Mouse (Mus musculus): ENCODE measurements at regions not wholly inside any gene's neighbourhood (a gene's known extent, or its start where the extent isn't known, plus 50 kb on each side); places are given as distances from the start of the nearest gene placed in this dataset.

DNA sequence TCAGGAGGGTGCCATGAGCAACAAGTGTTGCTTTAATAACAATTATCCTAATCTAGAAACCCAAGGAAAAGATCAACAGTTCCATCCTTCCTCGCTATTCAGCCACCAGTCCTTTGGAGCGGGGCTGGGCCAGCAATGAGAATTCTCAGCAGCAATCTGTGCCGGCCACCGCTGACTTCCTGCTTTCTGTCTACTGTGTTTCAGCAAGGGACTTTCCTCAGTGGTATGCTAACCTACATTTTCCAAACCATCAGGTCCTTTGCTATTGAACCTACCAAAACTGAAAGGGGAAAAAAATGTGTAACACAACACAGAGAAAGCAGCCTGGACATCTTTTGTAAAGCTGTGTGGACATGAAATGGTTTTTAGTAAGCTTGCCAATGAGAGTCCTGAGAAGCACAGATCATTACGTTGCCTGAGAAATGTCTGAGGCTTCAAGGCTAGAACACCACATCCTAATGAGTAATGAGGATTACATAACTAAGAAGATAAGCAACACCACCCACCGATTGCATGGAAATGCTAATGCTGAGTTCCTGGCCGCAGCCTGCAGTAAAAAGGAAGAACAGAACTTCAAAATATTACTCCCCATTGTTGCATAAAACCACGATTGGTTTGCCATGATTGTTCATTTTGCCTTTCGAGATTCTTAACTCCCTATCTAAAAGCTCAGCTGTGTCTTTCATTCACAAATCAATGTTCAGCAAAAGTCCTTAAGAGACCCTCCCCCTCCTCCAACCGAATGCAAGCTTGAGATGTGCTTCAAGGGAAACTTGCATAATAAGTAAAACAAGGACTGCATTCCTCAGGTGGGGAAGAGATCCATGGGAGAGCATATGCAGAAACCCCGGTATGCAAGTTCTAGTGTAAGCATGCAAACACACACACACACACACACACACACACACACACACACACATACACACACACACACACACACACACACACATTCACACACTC lies 130.9 kb upstream of the 4930412O13Rik start:
- no peak for ATAC-seq (ENCODE audit: extremely low read depth, insufficient number of reproducible peaks, low FRiP score, poor library complexity, severe bottlenecking)

DNA sequence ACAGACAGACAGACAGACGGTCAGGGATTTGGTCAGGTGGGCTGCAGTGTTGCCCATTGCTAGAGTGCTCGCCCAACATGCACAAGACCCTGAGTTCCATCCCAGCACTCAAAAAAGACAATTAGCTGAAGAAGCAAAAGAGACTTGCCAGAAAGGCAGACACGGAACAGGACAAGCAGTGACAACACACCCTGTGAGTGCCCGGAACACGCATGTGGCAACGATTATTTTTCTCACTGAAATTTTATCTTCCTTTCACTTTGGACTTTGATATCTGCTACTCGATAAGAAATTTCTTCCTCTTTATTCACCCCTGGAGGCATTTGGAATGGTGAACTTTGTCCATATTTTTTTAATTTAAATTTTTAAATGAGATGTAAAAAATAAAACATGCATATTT lies 127.4 kb upstream of the 4930412O13Rik start:
- ATAC-seq (ENCODE audit: extremely low read depth, insufficient number of reproducible peaks, low FRiP score, poor library complexity, severe bottlenecking): no peak

DNA sequence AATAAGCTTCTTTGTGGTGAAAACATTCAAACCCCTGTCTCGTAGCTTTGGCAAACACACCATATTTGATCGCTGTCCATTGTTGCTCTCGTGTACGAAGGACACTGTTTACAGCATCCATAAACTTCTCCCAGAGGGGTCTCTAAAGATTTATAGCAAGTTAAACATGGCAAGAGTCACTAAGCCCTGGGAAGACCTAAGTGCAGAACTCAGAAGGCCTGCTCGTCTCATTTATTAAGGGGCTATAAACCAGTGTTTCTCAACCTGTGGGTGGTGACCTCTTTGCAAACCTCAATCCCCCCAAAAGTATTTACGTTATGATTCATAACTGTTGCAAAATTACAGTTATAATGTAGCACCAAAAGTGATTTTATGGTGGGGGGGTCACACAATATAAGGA lies 126.9 kb upstream of the 4930412O13Rik start:
- ATAC-seq (ENCODE audit: extremely low read depth, insufficient number of reproducible peaks, low FRiP score, poor library complexity, severe bottlenecking): no peak

DNA sequence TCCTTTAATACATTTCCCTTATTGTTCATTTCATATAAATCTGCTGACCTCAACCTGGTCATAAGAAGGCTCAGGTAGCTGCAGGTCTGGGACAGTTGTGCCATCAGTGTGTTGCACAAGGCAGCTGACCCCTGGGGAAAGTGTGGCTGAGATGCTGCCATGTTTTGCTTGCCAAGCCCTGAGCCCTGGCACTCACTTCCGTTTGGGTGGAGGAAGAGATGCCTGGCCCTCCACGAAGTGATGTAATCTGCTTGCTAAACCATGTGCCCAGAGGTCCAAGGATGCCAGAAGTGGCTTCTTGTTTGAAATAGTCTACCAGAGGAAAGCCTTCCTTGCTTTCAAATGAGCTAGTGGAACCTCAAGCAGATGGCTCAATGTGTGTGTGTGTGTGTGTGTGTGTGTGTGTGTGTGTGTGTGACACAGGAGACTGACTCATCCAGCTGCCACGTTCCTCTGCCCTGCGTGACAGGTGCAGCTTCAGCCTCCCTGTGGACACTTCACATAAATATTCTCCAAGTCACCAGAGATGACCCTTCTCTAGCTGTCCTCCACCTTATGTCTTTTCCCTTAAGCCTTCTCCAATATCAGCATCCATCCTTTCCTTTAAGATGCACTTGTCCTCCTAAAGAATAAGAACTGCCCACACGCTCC lies 123.2 kb upstream of the 4930412O13Rik start:
- no peak for ATAC-seq (ENCODE audit: extremely low read depth, insufficient number of reproducible peaks, low FRiP score, poor library complexity, severe bottlenecking)

DNA sequence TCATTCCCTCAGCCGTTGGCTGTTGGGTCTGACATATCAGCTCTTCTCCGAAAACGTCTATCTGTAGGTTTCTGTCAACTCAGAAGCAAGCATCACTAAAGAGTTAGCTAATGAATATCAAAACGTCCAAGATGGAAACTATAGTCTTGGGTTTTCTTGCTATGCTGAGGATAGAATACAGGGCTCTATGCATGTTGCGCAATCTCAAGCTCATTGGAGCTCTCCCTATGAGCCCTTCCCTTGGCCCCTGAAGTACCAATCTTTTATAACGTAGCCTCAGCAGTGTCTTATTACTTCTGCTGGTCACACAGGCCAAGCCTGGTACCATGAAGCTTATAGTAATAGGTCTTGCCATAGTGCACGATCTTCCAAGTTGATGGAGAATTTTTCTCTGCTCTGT lies 122.1 kb upstream of the 4930412O13Rik start:
- ATAC-seq (ENCODE audit: extremely low read depth, insufficient number of reproducible peaks, low FRiP score, poor library complexity, severe bottlenecking): no peak

DNA sequence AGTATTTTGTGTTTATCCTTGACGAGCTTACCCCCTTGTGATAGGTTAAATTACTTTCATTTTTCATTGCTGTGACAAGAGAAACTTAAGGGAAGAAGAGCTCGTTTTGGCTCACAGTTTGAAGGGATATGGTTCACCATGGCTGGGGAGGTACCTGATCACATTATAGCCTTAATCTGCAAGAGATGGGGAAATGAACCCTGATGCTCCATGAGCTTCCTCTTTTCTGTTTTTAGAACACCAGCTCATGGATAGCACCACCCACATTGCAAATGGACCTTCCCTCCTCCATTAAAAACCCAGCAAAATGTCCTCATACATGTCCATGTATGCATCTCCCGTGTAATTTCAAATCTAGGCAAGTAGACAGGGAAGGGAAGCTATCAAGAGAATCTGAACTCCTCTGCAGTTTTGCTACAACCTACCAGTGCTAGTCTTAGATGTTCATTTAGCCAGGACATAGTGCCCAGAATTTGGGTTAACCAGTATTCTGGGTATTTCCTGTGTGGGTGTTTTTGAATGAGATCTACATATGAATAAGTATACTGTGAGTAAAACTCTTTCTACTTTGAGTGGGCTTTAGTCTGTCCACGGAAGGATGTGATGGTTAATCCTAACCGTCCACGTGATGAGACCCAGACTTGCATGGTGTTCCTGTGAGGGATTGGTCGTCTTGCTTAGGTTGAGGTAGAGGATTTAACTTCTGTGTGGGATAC lies 121.5 kb upstream of the 4930412O13Rik start:
- ATAC-seq (ENCODE audit: extremely low read depth, insufficient number of reproducible peaks, low FRiP score, poor library complexity, severe bottlenecking): no peak

DNA sequence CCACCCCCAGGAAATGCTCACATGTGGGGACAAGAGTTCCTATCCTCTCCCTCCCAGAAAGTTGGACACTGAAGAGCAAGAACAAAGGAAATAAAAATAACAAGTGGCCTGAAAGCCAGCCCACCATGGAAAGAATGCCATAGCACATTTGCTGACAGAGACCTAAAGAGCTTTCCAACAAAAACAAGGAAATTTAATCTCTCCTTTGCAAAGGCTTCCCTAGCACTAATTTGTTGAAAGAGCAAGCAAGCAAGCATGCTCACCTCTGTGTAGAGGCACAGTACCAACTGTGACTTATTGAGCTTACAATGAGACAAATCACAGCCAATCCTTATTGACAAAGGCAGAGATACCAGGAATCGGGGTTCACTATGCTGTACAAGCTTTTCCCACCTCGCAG lies 100.9 kb upstream of the 4930412O13Rik start:
- no peak for ATAC-seq (ENCODE audit: extremely low read depth, insufficient number of reproducible peaks, low FRiP score, poor library complexity, severe bottlenecking)

DNA sequence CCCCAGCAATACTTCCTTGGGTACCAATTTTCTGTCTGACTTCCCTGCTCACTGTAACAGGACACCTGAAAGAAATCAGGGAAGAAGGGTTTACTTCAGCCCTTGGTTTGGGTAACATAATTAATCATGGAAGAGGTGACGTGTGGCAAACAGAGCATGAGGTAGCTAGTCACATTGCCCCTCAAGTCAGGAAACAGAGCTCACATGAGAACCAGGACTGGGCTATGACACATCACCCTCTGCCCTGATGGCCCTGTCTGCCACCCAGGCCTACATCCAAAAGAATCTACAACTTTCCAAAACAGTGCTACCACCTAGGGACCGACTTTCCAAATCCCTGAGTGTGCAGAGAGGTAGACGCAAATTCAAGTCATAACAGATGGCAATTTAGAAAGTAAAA lies 98.4 kb upstream of the 4930412O13Rik start:
- ATAC-seq (ENCODE audit: extremely low read depth, insufficient number of reproducible peaks, low FRiP score, poor library complexity, severe bottlenecking): no peak

DNA sequence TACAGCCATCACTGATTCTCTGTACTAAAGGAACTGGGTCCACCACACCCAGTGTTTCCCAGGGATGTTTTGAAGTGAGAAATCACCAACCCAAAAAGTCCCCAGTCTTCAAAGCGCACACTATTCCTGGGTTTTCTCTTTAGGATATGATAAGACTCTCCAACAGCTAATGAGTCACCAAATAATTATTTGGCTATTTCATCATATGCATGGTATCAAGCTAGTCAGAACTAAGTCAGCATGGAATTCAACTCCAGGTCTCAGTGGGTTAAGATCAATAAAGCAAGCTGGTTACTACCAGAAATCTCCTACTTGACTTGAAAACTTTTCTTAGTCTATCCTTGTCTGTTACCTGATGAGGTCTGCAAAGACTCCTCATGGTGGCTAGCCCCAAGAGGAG lies 89.1 kb upstream of the 4930412O13Rik start:
- ATAC-seq (ENCODE audit: extremely low read depth, insufficient number of reproducible peaks, low FRiP score, poor library complexity, severe bottlenecking): no peak

DNA sequence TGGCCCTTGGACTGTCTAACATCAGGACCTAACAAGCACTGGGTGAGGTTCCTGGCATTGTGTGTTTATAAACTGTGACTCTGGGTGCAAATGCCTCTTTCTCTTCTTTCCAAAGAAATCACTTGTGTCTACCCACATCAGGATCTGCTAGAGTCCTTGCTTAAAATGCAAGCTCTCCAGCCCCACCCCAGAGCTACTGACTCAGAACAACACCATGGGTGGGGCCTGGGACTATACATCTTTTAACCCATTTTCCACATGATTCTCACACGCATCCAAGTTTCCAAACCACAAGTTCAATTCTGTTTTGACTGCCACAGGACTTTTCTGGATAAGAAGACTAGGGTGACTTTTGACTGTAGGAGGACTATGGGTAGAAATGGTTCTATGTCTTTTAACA lies 88.7 kb upstream of the 4930412O13Rik start:
- no peak for ATAC-seq (ENCODE audit: extremely low read depth, insufficient number of reproducible peaks, low FRiP score, poor library complexity, severe bottlenecking)

DNA sequence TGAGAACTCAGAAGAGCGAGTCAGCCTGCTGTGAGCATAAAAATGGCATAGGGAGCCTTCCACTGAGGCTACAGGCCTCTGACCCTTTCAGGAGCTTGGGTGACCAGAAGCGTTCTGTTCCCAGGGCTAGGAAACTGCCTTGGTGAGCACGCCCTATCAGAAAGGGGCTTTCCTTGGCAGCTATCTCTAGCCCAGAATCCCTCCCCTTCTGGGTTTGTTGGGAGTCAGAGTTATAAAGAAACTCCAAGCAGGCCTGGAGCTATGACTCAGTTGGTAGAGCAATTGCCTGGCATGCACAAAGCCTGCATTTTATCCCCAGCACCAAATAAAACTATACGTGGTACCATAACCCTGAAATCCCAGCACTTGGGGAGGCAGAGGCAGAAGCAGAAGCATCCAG lies 85.7 kb upstream of the 4930412O13Rik start:
- ATAC-seq (ENCODE audit: extremely low read depth, insufficient number of reproducible peaks, low FRiP score, poor library complexity, severe bottlenecking): no peak

DNA sequence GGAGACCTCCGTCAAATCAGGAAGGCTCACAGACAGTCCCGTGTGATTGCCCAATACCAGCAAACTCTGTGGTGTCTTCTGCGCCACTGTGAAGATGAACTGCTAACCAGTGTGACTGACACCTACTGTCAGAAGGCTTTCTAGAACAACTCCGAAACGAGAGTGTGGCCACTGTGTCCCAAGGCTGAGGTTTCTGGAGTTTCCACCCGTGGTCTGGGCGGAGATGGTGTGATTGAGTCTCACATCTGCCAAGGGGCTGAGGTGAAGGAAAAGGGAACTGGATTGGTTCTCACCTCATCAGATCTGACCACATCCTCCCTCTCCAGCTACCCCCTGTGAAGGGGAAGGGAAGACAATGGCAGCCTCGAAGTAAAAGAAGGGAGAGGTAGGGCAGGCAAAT lies 79.6 kb upstream of the 4930412O13Rik start:
- no peak for ATAC-seq (ENCODE audit: extremely low read depth, insufficient number of reproducible peaks, low FRiP score, poor library complexity, severe bottlenecking)

DNA sequence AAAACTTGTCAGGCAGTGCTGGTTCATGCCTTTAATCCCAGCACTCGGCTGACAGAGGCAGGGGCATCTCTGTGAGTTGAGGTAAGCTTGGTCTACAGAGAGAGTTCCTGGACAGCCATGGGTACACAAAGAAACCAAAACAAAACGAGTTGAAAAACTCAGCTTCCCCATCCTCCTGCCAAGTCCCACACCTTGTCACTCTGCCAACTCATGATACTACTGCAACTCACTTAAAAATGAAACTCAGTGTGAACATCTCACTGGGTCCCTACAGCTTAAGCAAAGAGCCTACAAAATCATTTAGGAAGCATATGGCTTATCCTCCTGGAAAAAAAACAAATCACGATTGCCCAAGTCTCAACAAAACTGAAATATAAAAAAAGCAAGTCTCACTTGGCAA lies 76.7 kb upstream of the 4930412O13Rik start:
- no peak for ATAC-seq (ENCODE audit: extremely low read depth, insufficient number of reproducible peaks, low FRiP score, poor library complexity, severe bottlenecking)

DNA sequence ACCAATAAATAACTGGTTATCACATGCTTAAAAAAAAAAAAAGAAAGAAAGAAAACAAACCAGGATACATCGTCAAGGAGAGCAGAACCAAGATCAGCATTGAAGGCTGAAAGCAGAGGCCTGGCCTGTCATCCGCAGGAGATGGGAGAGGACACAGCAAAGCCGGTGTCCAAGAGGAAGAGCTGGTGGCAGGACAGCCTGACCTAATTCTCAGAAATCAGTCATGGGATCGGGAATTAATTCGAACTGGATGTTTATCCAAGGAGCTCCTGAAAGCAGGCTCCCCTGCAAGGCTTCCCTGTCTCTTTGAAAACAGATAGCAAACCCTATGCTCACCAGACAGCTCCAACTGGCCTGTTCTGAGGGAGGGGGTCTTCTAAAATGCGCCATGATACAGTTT lies 75.5 kb upstream of the 4930412O13Rik start:
- ATAC-seq (ENCODE audit: extremely low read depth, insufficient number of reproducible peaks, low FRiP score, poor library complexity, severe bottlenecking): no peak
